Mouse (Mus musculus) T-cell, adult 2 months (primary cell): ENCODE measurements around the gene Grm1.

Source experiments
- DNase-seq: peaks from one replicate; pipeline ENCODE4 v3.0.0; 2022; ENCODE audit warnings: low spot score

Gene Grm1

GRCm38 (mm10) chr10:10964490-10965150 lies 117.5 kb downstream of the Grm1 start:
- no peak for DNase-seq

- no peak for DNase-seq
Measured at GRCm38 (mm10) chr10:10950557-10950956, 131.6 kb downstream of the Grm1 start.

- DNase-seq, result no peak
Measured at GRCm38 (mm10) chr10:10949172-10949571, 133.0 kb downstream of the Grm1 start.

GRCm38 (mm10) chr10:10947531-10947930 lies 134.6 kb downstream of the Grm1 start:
- DNase-seq, result no peak

- no peak for DNase-seq
Measured at GRCm38 (mm10) chr10:10944003-10944402, 138.2 kb downstream of the Grm1 start.

- DNase-seq, result no peak
Measured at GRCm38 (mm10) chr10:10942248-10942647, 139.9 kb downstream of the Grm1 start.

- no peak for DNase-seq
Measured at GRCm38 (mm10) chr10:10935806-10936205, 146.3 kb downstream of the Grm1 start.

- DNase-seq, result no peak
Measured at GRCm38 (mm10) chr10:10929672-10930071, 152.5 kb downstream of the Grm1 start.

- no peak for DNase-seq
Measured at GRCm38 (mm10) chr10:10928798-10929366, 153.3 kb downstream of the Grm1 start.

- no peak for DNase-seq
Measured at GRCm38 (mm10) chr10:10917857-10918399, 164.2 kb downstream of the Grm1 start.

GRCm38 (mm10) chr10:10913621-10914020 lies 168.5 kb downstream of the Grm1 start:
- no peak for DNase-seq

GRCm38 (mm10) chr10:10890221-10890620 lies 191.9 kb downstream of the Grm1 start:
- no peak for DNase-seq

- DNase-seq, result no peak
Measured at GRCm38 (mm10) chr10:10888521-10888920, 193.6 kb downstream of the Grm1 start.

- DNase-seq, result no peak
Measured at GRCm38 (mm10) chr10:10884992-10885391, 197.2 kb downstream of the Grm1 start.

- DNase-seq, result no peak
Measured at GRCm38 (mm10) chr10:10872142-10872541, 210.0 kb downstream of the Grm1 start.

GRCm38 (mm10) chr10:10870271-10870670 lies 211.9 kb downstream of the Grm1 start:
- DNase-seq, result no peak

GRCm38 (mm10) chr10:10866278-10866677 lies 215.9 kb downstream of the Grm1 start:
- no peak for DNase-seq

- no peak for DNase-seq
Measured at GRCm38 (mm10) chr10:10864759-10865158, 217.4 kb downstream of the Grm1 start.

- DNase-seq, result no peak
Measured at GRCm38 (mm10) chr10:10847376-10848286, 234.5 kb downstream of the Grm1 start.

- DNase-seq, result no peak
Measured at GRCm38 (mm10) chr10:10845059-10845685, 237.0 kb downstream of the Grm1 start.

- DNase-seq, result no peak
Measured at GRCm38 (mm10) chr10:10835406-10835805, 246.8 kb downstream of the Grm1 start.

GRCm38 (mm10) chr10:10834828-10835227 lies 247.3 kb downstream of the Grm1 start:
- DNase-seq, result no peak
